Mouse (Mus musculus): Measurements from ENCODE around the gene Osbpl11. TPM values are rescaled to one million over a fixed set of nuclear protein-coding genes. Genes with fewer than 3 reads are reported as not detected.
"Not testable (repeated sequence)": the region's sequence is repeated elsewhere in the genome, so short reads cannot be mapped to it uniquely, and the experiment has no call there.

The Osbpl11 gene
- 10 to 100 TPM; 16.6 to 18.7 TPM for total RNA-seq (2021)
- long read RNA-seq, experiment 1, full-length matches to known transcripts: 36 of 45 reads
- long read RNA-seq, experiment 1, partial matches to known transcripts: 4 of 45 reads
- long read RNA-seq, experiment 1, other reads (novel, unspliced or antisense): 5 of 45 reads
- long read RNA-seq, experiment 2, full-length matches to known transcripts: 27 of 37 reads
- long read RNA-seq, experiment 2, partial matches to known transcripts: 3 of 37 reads
- long read RNA-seq, experiment 2, other reads (novel, unspliced or antisense): 7 of 37 reads

GRCm38 (mm10) chr16:33184901-33185260, at the start of gene Osbpl11:
Gene Osbpl11 (plus strand): TSS chr16:33185071.
- intact Hi-C loops (cut with DNase I): loop anchor here (2.0 to 5.0 kb wide), 2 partner anchors 67 to 128 kb away; partner anchors contain the start of genes Iqcg, Rpl35a and Snx4
- peak within 1 kb of the TSS; percentile 97 for H3K27ac ChIP-seq
- no peak for TF ChIP-seq CTCF (IDR thresholded peaks at IDR 0.05)
- H3K4me3 ChIP-seq: peak within 1 kb of the TSS; percentile 100
- DNase-seq (ENCODE audit: extremely low spot score in 1 of 2, low spot score in 2 of 2): peak; percentile 94 to 96

GRCm38 (mm10) chr16:33135167-33135566, 49.7 kb upstream of the Osbpl11 start:
- no peak for DNase-seq (ENCODE audit: extremely low spot score in 1 of 2, low spot score in 2 of 2)
- peak; percentile 10 for TF ChIP-seq CTCF (IDR thresholded peaks at IDR 0.05)
- Histone ChIP-seq H3K4me3 (no peak overlapping the region), H3K27ac (no peak overlapping the region)
- intact Hi-C loops (cut with DNase I): no loop called here

- intact Hi-C loops (cut with DNase I); DNase-seq (ENCODE audit: extremely low spot score in 1 of 2, low spot score in 2 of 2); H3K4me3 ChIP-seq; H3K27ac ChIP-seq: not testable (repeated sequence)
Observed at GRCm38 (mm10) chr16:33139061-33139460, 45.8 kb upstream of the Osbpl11 start.

GRCm38 (mm10) chr16:33141758-33142280, 43.1 kb upstream of the Osbpl11 start:
- no peak overlapping the region for H3K27ac ChIP-seq
- intact Hi-C loops (cut with DNase I): no loop called here
- no peak for TF ChIP-seq CTCF (IDR thresholded peaks at IDR 0.05)
- no peak for DNase-seq (ENCODE audit: extremely low spot score in 1 of 2, low spot score in 2 of 2)
- H3K4me3 ChIP-seq: no peak overlapping the region

- no peak for TF ChIP-seq CTCF (IDR thresholded peaks at IDR 0.05)
- Histone ChIP-seq H3K27ac (no peak overlapping the region), H3K4me3 (no peak overlapping the region)
- DNase-seq (ENCODE audit: extremely low spot score in 1 of 2, low spot score in 2 of 2): no peak
- intact Hi-C loops (cut with DNase I): no loop called here
Observed at GRCm38 (mm10) chr16:33143452-33143851, 41.4 kb upstream of the Osbpl11 start.

- H3K4me3 ChIP-seq: no peak overlapping the region
- no peak overlapping the region for H3K27ac ChIP-seq
- no peak for DNase-seq (ENCODE audit: extremely low spot score in 1 of 2, low spot score in 2 of 2)
- intact Hi-C loops (cut with DNase I): no loop called here
- TF ChIP-seq CTCF (IDR thresholded peaks at IDR 0.05): no peak
Observed at GRCm38 (mm10) chr16:33146185-33146584, 38.7 kb upstream of the Osbpl11 start.

- Histone ChIP-seq H3K4me3 (no peak overlapping the region), H3K27ac (no peak overlapping the region)
- intact Hi-C loops (cut with DNase I): no loop called here
- TF ChIP-seq CTCF (IDR thresholded peaks at IDR 0.05): no peak
- no peak for DNase-seq (ENCODE audit: extremely low spot score in 1 of 2, low spot score in 2 of 2)
Observed at GRCm38 (mm10) chr16:33148135-33148534, 36.7 kb upstream of the Osbpl11 start.

GRCm38 (mm10) chr16:33150875-33151274, 34.0 kb upstream of the Osbpl11 start:
- H3K4me3 ChIP-seq; DNase-seq (ENCODE audit: extremely low spot score in 1 of 2, low spot score in 2 of 2); H3K27ac ChIP-seq: not testable (repeated sequence)
- intact Hi-C loops (cut with DNase I): loop anchor here (2.0 to 10.0 kb wide), 4 partner anchors 28 to 336 kb away; partner anchors contain the start of genes Lmln and Smbd1

DNA sequence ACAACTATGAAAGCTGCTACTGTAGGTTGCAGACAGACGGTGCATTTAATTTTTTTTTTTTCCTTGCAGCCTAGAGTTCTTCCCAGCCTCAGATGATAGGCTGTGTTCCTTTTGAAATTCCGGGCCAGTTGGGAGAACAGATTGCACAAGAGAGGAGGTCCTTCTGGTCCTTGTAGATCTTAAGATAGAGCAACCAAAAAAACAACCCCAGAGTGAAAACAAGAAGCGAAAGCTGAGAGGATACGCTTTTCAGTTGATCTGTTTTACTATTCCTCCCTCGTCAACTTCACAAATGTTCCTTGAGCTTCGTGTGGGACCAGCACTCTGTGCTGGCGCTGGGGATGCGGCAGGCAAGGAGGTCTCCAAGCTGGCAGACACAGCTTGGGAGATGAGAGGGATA, 33.3 kb upstream of the Osbpl11 start:
- intact Hi-C loops (cut with DNase I): loop anchor here (2.0 to 10.0 kb wide), 4 partner anchors 27 to 337 kb away; partner anchors contain the start of genes Lmln and Smbd1
- Histone ChIP-seq H3K27ac (peak overlapping the region; percentile 11; the same call in 1 of the 2 replicates), H3K4me3 (no peak overlapping the region)
- TF ChIP-seq CTCF (IDR thresholded peaks at IDR 0.05): no peak
- peak in 1 of 2 experiments; percentile 43 for DNase-seq (ENCODE audit: extremely low spot score in 1 of 2, low spot score in 2 of 2)

DNA sequence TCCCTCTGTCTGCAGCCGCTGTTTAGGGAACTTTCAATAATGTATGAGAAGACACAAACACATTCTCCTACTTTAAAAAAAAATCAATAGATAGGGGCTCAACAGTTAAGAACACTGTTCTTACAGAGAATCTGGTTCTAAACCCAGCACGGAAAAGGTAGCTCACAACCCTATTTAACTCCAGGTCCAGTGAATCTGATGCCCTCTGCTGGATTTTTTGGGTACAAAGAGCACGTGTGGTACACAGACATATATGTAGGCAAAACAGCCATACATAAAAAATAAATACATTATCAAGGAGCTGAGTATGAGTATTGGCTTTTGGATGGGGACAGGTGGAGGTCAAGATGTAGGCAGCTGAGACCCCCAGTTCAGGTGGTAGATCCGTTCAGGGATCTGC, 29.9 kb upstream of the Osbpl11 start:
- DNase-seq (ENCODE audit: extremely low spot score in 1 of 2, low spot score in 2 of 2): no peak
- TF ChIP-seq CTCF (IDR thresholded peaks at IDR 0.05): peak; percentile 63
- H3K4me3 ChIP-seq: no peak overlapping the region
- intact Hi-C loops (cut with DNase I): loop anchor here (5.0 to 10.0 kb wide), 3 partner anchors 93 to 340 kb away; partner anchors contain the start of genes Lmln and Smbd1
- no peak overlapping the region for H3K27ac ChIP-seq

- no peak overlapping the region for H3K27ac ChIP-seq
- DNase-seq (ENCODE audit: extremely low spot score in 1 of 2, low spot score in 2 of 2): peak in 1 of 2 experiments; percentile 15
- no peak overlapping the region for H3K4me3 ChIP-seq
- no peak for TF ChIP-seq CTCF (IDR thresholded peaks at IDR 0.05)
- intact Hi-C loops (cut with DNase I): loop anchor here (1.0 to 10.0 kb wide), 2 partner anchors 20 to 343 kb away; partner anchors contain the start of gene Smbd1
Observed at GRCm38 (mm10) chr16:33158006-33158405, 26.9 kb upstream of the Osbpl11 start.

DNA sequence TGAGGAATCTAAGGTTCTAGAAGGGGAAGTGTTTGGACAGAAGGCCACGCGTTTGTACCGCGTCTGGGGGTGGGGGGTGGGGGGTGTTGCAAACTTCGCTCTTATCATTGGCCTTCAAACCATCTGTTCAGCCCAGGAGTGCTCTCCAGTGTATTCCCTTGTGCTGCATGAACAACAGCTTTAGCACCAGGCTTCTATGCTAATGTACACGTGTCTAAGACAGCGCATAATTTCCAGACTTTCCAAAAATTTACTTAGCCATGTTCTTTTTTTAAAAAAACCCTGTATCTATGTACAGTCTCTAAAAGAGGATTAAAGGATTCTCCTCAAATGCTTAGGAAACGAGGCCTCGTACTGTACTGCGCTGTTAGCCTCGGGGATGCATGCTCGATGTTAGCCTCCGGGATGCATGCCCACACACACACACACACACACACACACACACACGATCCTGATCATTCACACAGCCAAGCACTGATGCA, 26.2 kb upstream of the Osbpl11 start:
- peak in 1 of 2 experiments; percentile 12 for DNase-seq (ENCODE audit: extremely low spot score in 1 of 2, low spot score in 2 of 2)
- Histone ChIP-seq H3K27ac (no peak overlapping the region), H3K4me3 (no peak overlapping the region)
- intact Hi-C loops (cut with DNase I): loop anchor here (1.0 to 10.0 kb wide), 2 partner anchors 20 to 344 kb away; partner anchors contain the start of gene Smbd1
- no peak for TF ChIP-seq CTCF (IDR thresholded peaks at IDR 0.05)

Data from left cerebral cortex, adult 2 months (tissue).